Mouse (Mus musculus): ENCODE measurements around the gene Tchhl1.

- no peak for TF ChIP-seq CTCF (IDR thresholded peaks at IDR 0.05; ENCODE audit: control insufficient read depth, insufficient read depth, low read length)
- no peak for TF ChIP-seq POLR2A (IDR thresholded peaks at IDR 0.05; ENCODE audit: borderline replicate concordance, control insufficient read depth, low read depth, low read length)
These were observed 46.1 kb downstream of the Tchhl1 start for GRCm38 (mm10) chr3:93514628-93515027.
